Mouse (Mus musculus) spleen, adult 2 months (tissue): ENCODE data around the gene Rorc.

Source experiments
- CTCF ChIP-seq: fragments of 200-500 bp; IDR thresholded peaks from 2 replicates; pipeline ENCODE4 v1.5.1; 2011; ENCODE audit warnings: mild to moderate bottlenecking, inconsistent platforms; ENCODE audit not compliant: insufficient read depth, insufficient read length, insufficient replicate concordance; ENCODE audit errors: extremely low read depth
- POLR2A ChIP-seq: fragments of 200-500 bp; IDR thresholded peaks from 2 replicates; pipeline ENCODE4 v1.6.1; 2011; ENCODE audit warnings: low read depth, low read length, inconsistent platforms

DNA sequence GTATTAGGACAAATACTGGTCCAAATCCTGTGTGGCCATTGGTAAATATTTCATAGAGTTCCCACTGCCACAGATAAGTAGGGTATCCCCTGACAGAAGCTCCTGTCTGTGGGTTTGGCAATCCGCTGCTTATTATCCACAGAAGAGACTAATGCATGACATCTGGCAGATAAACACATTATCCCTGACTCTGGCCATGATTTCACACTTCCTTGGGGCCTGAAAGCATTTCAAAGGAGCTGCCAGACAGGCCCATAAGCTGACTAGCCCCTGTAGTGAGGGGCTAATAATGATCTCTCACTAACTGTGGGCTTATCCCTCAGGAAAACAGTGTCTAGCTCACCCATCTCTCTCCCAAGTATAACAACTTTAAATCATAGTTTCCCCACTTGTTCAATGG lies 30.0 kb upstream of the Rorc start:
- no peak for TF ChIP-seq POLR2A
- no peak for TF ChIP-seq CTCF
